Mouse (Mus musculus) MEL (cell line): ENCODE results near the gene B3gnt6. TPM values are rescaled to one million over a fixed set of nuclear protein-coding genes. Genes with fewer than 3 reads are reported as not detected.

ENCODE experiments used
- DNase-seq: peaks from one replicate; pipeline ENCODE4 v3.0.0; 2011; ENCODE audit warnings: low read depth, low spot score
- H3K27ac ChIP-seq: 2 replicates; pipeline ENCODE4 v1.5.1; 2012; ENCODE audit warnings: low read depth, mild to moderate bottlenecking, control low read depth, low read length, moderate library complexity; ENCODE audit not compliant: control insufficient read depth
- H3K27me3 ChIP-seq, 2 experiments: fragments of 150-350 bp in 1 of 2; sonication (generic) in 1 of 2; 2 replicates each; pipeline ENCODE4 v1.6.1; 2012; ENCODE audit warnings: low read length in 2 of 2, mild to moderate bottlenecking in 2 of 2, improper control_type of control experiment in 1 of 2, moderate library complexity in 1 of 2; ENCODE audit not compliant: insufficient read depth in 2 of 2, control insufficient read depth in 1 of 2
- H3K36me3 ChIP-seq, 2 experiments: 2 replicates each; pipeline ENCODE4 v1.6.1; 2012 to 2014; ENCODE audit warnings: low read length in 2 of 2, improper control_type of control experiment in 1 of 2, inconsistent platforms in 1 of 2, mild to moderate bottlenecking in 1 of 2; ENCODE audit not compliant: insufficient read depth in 2 of 2, control insufficient read depth in 1 of 2
- H3K4me1 ChIP-seq, 2 experiments: fragments of 150-350 bp in 1 of 2; sonication (generic) in 1 of 2; 2 replicates each; pipeline ENCODE4 v1.6.1; 2012; ENCODE audit warnings: low read length in 2 of 2, improper control_type of control experiment in 1 of 2, mild to moderate bottlenecking in 1 of 2; ENCODE audit not compliant: insufficient read depth in 2 of 2, control insufficient read depth in 1 of 2
- H3K4me3 ChIP-seq, 2 experiments: fragments of 150-350 bp in 1 of 2; sonication (generic) in 1 of 2; 2 replicates each; pipeline ENCODE4 v1.5.1; 2012; ENCODE audit warnings: low read depth in 2 of 2, low read length in 2 of 2, mild to moderate bottlenecking in 2 of 2, moderate library complexity in 2 of 2, control low read depth in 1 of 2, improper control_type of control experiment in 1 of 2; ENCODE audit not compliant: control insufficient read depth in 1 of 2, insufficient read depth in 1 of 2
- H3K79me2 ChIP-seq: 2 replicates; pipeline ENCODE4 v1.6.1; 2012; ENCODE audit warnings: mild to moderate bottlenecking, low read length, moderate library complexity; ENCODE audit not compliant: control insufficient read depth, poor library complexity, insufficient read depth
- H3K9ac ChIP-seq: 2 replicates; pipeline ENCODE4 v1.6.1; 2012; ENCODE audit warnings: low read depth, mild to moderate bottlenecking, control low read depth, low read length, moderate library complexity; ENCODE audit not compliant: control insufficient read depth, poor library complexity, severe bottlenecking
- H3K9me3 ChIP-seq: fragments of 150-350 bp; sonication (generic); replicated peaks from 2 replicates; pipeline ENCODE4 v1.6.1; 2012; ENCODE audit warnings: mild to moderate bottlenecking, low read length, improper control_type of control experiment, moderate library complexity; ENCODE audit not compliant: insufficient read depth
- CTCF ChIP-seq, 3 experiments: IDR thresholded peaks in 2 of 3; conservative IDR thresholded peaks in 1 of 3; 2 replicates each; pipeline ENCODE4 v1.5.1; 2011 to 2012; ENCODE audit warnings: low read length in 3 of 3, low read depth in 2 of 3, mild to moderate bottlenecking in 2 of 3, improper control_type of control experiment in 1 of 3, inconsistent platforms in 1 of 3, mixed read lengths in 1 of 3, moderate library complexity in 1 of 3; ENCODE audit not compliant: control insufficient read depth in 1 of 3, insufficient read depth in 1 of 3, poor library complexity in 1 of 3, severe bottlenecking in 1 of 3
- E2F4 ChIP-seq: IDR thresholded peaks from 2 replicates; pipeline ENCODE4 v1.6.1; 2011; ENCODE audit warnings: low read depth, low read length, improper control_type of control experiment, borderline replicate concordance
- EP300 ChIP-seq, 2 experiments: IDR thresholded peaks; 2 replicates each; pipeline ENCODE4 v1.6.1; 2011; ENCODE audit warnings: improper control_type of control experiment in 2 of 2, low read length in 2 of 2, low read depth in 1 of 2, mild to moderate bottlenecking in 1 of 2
- ETS1 ChIP-seq: IDR thresholded peaks from 2 replicates; pipeline ENCODE4 v1.6.1; 2012; ENCODE audit warnings: low read depth, mild to moderate bottlenecking, inconsistent platforms, low read length, improper control_type of control experiment, moderate library complexity
- KAT2A ChIP-seq: conservative IDR thresholded peaks from 2 replicates; pipeline ENCODE4 v1.6.1; 2012; ENCODE audit warnings: low read depth, low read length, improper control_type of control experiment, inconsistent platforms
- MAFK ChIP-seq: IDR thresholded peaks from 2 replicates; pipeline ENCODE4 v1.6.1; 2011; ENCODE audit warnings: low read depth, mild to moderate bottlenecking, low read length, improper control_type of control experiment, borderline replicate concordance
- MYB ChIP-seq: IDR thresholded peaks from 2 replicates; pipeline ENCODE4 v1.6.1; 2011; ENCODE audit warnings: mild to moderate bottlenecking, low read depth, low read length, improper control_type of control experiment
- MYC ChIP-seq: IDR thresholded peaks from 2 replicates; pipeline ENCODE4 v1.6.1; 2011; ENCODE audit warnings: low read depth, mild to moderate bottlenecking, low read length, improper control_type of control experiment, moderate library complexity
- NELFE ChIP-seq: IDR thresholded peaks from 2 replicates; pipeline ENCODE4 v1.6.1; 2011; ENCODE audit warnings: low read depth, low read length, improper control_type of control experiment
- NRF1 ChIP-seq: IDR thresholded peaks from 2 replicates; pipeline ENCODE4 v1.6.1; 2014; ENCODE audit warnings: low read depth, mild to moderate bottlenecking, inconsistent platforms, low read length, improper control_type of control experiment, moderate library complexity; ENCODE audit not compliant: poor library complexity, insufficient read depth, severe bottlenecking
- POLR2A ChIP-seq, 2 experiments: IDR thresholded peaks; 2 replicates each; pipeline ENCODE4 v1.6.1; 2011 to 2012; ENCODE audit warnings: low read length in 2 of 2, mild to moderate bottlenecking in 2 of 2, control low read depth in 1 of 2, improper control_type of control experiment in 1 of 2, low read depth in 1 of 2, moderate library complexity in 1 of 2; ENCODE audit not compliant: control insufficient read depth in 1 of 2, insufficient read depth in 1 of 2, poor library complexity in 1 of 2
- POLR2AphosphoS2 ChIP-seq: IDR thresholded peaks from 2 replicates; pipeline ENCODE4 v1.6.1; 2011; ENCODE audit warnings: low read length, improper control_type of control experiment
- POLR2AphosphoS5 ChIP-seq: IDR thresholded peaks from 2 replicates; pipeline ENCODE4 v1.6.1; 2012; ENCODE audit warnings: low read depth, borderline replicate concordance, mild to moderate bottlenecking, inconsistent platforms, low read length, moderate library complexity, mixed read lengths
- RAD21 ChIP-seq: IDR thresholded peaks from 2 replicates; pipeline ENCODE4 v1.6.1; 2011; ENCODE audit warnings: mild to moderate bottlenecking, low read depth, low read length, improper control_type of control experiment
- RCOR1 ChIP-seq: IDR thresholded peaks from 2 replicates; pipeline ENCODE4 v1.6.1; 2012; ENCODE audit warnings: low read depth, mild to moderate bottlenecking, inconsistent platforms, low read length, improper control_type of control experiment
- TAL1 ChIP-seq: IDR thresholded peaks from 2 replicates; pipeline ENCODE4 v1.6.1; 2012; ENCODE audit warnings: mild to moderate bottlenecking, inconsistent platforms, low read length, moderate library complexity, mixed read lengths
- TBP ChIP-seq: IDR thresholded peaks from 2 replicates; pipeline ENCODE4 v1.8.0; 2011; ENCODE audit warnings: low read depth, low read length, improper control_type of control experiment
- UBTF ChIP-seq: IDR thresholded peaks from 2 replicates; pipeline ENCODE4 v1.6.1; 2012; ENCODE audit warnings: low read depth, mild to moderate bottlenecking, inconsistent platforms, low read length, improper control_type of control experiment, moderate library complexity, borderline replicate concordance; ENCODE audit not compliant: insufficient read depth
- USF1 ChIP-seq: IDR thresholded peaks from 2 replicates; pipeline ENCODE4 v1.6.1; 2014; ENCODE audit warnings: low read depth, mild to moderate bottlenecking, inconsistent platforms, low read length, improper control_type of control experiment, moderate library complexity
- USF2 ChIP-seq, 2 experiments: IDR thresholded peaks; 2 replicates each; pipeline ENCODE4 v1.6.1; 2011 to 2012; ENCODE audit warnings: improper control_type of control experiment in 2 of 2, low read length in 2 of 2, borderline replicate concordance in 1 of 2, inconsistent platforms in 1 of 2, low read depth in 1 of 2, mild to moderate bottlenecking in 1 of 2; ENCODE audit not compliant: insufficient read depth in 1 of 2
- ZC3H11A ChIP-seq: IDR thresholded peaks from 2 replicates; pipeline ENCODE4 v1.6.1; 2012; ENCODE audit warnings: low read depth, mild to moderate bottlenecking, inconsistent platforms, low read length, improper control_type of control experiment
- ZKSCAN1 ChIP-seq: IDR thresholded peaks from 2 replicates; pipeline ENCODE4 v1.6.1; 2012; ENCODE audit warnings: low read depth, mild to moderate bottlenecking, inconsistent platforms, low read length, improper control_type of control experiment, moderate library complexity
- ZMIZ1 ChIP-seq: IDR thresholded peaks from 2 replicates; pipeline ENCODE4 v1.6.1; 2012; ENCODE audit warnings: low read depth, mild to moderate bottlenecking, inconsistent platforms, low read length, improper control_type of control experiment, moderate library complexity
- ZNF384 ChIP-seq: IDR thresholded peaks from 2 replicates; pipeline ENCODE4 v1.6.1; 2012; ENCODE audit warnings: low read depth, mild to moderate bottlenecking, inconsistent platforms, low read length, improper control_type of control experiment
- polyA plus RNA-seq, 2 experiments: library from polyadenylated mRNA; stranded (reverse) in 1 of 2; unstranded in 1 of 2; fragments of >175 nt in 1 of 2; fragments of >200 nt in 1 of 2; gene quantifications; 2 replicates each; pipeline versions ENCODE4 v1.2.1 to v1.2.4; 2012; ENCODE audit warnings: low replicate concordance in 2 of 2, low read depth in 1 of 2; ENCODE audit not compliant: insufficient read length in 2 of 2, insufficient read depth in 1 of 2, missing spikeins in 1 of 2
- total RNA-seq: library from RNA; depleted of rRNA; stranded (reverse); fragments of 300-350 nt; gene quantifications from 2 replicates; pipeline ENCODE4 v1.2.3, GENCODE M21; 2012

The B3gnt6 gene
- total and polyA plus RNA-seq, 3 experiments = 0.08 to 0.12 TPM; not detected in 1

DNA sequence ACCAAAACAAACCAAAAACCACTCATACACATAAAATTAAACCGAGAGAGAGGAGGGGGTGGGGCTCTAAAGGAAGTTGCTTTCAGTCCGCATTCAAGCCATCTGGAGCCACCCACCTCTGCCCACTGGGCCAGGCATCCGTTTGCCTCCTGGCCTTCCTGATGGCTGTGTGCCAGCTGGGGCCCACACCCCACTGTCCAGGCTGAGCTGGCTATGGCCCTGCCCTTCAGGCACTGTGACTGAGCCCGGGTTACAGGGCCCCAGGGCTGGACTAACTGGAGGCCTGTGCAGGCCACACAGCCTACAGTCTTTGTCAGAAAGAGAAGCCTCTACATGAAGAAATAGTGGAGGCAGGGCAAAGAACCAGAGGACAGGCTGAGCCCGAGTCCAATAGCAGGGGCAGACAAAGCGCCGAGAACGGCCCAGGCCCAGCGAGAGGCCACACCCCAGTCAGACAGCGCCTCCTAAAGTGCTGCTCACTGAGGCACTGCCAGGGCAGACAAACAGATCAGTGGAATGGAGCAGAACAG, 34.2 kb downstream of the B3gnt6 start:
- Histone ChIP-seq H3K9ac (no peak overlapping the region), H3K27me3 (no peaks in the 10 kb centered on the region), H3K27ac (no peak overlapping the region), H3K4me3 (no peak overlapping the region), H3K79me2 (no peaks in the 10 kb centered on the region), H3K4me1 (peaks cover 0 to 10% of the 10 kb centered on the region in 2 experiments; a peak in 1 of 4 replicates), H3K36me3 (no peaks in the 10 kb centered on the region; a peak in 1 of 4 replicates)
- no peak for DNase-seq
- no peak for TF ChIP-seq EP300 (IDR thresholded peaks at IDR 0.05; ENCODE audit: low read depth in 1 of 2, low read length in 2 of 2)
- no peak for TF ChIP-seq MAFK
- TF ChIP-seq TAL1 = no peak
- TF ChIP-seq RAD21 = no peak
- TF ChIP-seq UBTF = no peak
- no peak for TF ChIP-seq POLR2AphosphoS5
- no peak for TF ChIP-seq NRF1
- no peak for TF ChIP-seq USF2 (IDR thresholded peaks at IDR 0.05; ENCODE audit: borderline replicate concordance in 1 of 2, insufficient read depth in 1 of 2, low read depth in 1 of 2, low read length in 2 of 2)
- no peak for TF ChIP-seq ZC3H11A
- TF ChIP-seq TBP = no peak
- TF ChIP-seq MYC = no peak
- no peak for TF ChIP-seq POLR2AphosphoS2
- no peak for TF ChIP-seq ETS1
- no peak for TF ChIP-seq NELFE
- no peak for TF ChIP-seq ZMIZ1
- TF ChIP-seq, all 39 proteins: peak for 0
- H3K9me3 ChIP-seq = no peaks in the 10 kb centered on the region

DNA sequence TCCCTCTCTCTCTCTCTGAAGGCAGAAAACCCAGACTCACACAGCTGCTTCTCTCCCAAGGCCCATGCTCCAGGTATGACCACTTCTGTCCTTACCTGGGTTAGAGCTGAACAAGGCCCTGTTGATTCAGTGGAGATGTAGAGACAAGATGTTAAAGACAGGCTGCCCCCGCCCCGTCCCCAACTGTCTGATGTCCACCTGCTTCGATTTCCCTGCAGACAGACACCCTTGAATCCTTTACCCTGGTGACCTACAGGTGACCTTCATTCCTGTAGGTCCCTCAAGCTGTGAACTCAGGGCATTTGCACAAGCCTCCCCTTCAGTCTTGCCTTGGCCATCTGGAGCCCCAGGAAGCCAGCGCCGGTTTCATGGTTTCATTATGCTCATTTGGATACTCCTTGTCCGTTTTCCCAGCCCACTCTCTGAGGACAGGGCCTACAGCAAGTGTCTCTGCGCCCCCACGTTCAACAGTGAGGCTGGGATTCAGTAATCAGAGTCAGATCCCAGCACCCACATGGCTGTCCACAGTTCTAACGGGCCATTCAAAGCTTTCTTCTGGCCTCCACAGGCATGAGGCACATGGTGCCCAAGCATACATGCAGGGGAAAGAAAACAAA, 34.8 kb downstream of the B3gnt6 start:
- Histone ChIP-seq H3K4me3 (no peak overlapping the region), H3K4me1 (peaks cover 0 to 6% of the 10 kb centered on the region in 2 experiments; a peak in 1 of 4 replicates), H3K9ac (no peak overlapping the region), H3K27me3 (no peaks in the 10 kb centered on the region), H3K79me2 (no peaks in the 10 kb centered on the region), H3K27ac (no peak overlapping the region), H3K36me3 (no peaks in the 10 kb centered on the region; a peak in 1 of 4 replicates), H3K9me3 (no peaks in the 10 kb centered on the region)
- TF ChIP-seq ETS1 (no peak), ZMIZ1 (no peak), NELFE (no peak), ZNF384 (no peak), KAT2A (no peak), E2F4 (no peak), ZKSCAN1 (no peak), CTCF (IDR thresholded peaks at IDR 0.05 in 2 of 3, conservative IDR thresholded peaks at IDR 0.05 in 1 of 3; ENCODE audit: control insufficient read depth in 1 of 3, insufficient read depth in 1 of 3, low read depth in 2 of 3, low read length in 3 of 3, poor library complexity in 1 of 3, severe bottlenecking in 1 of 3) (no peak), POLR2AphosphoS5 (no peak), USF1 (no peak), POLR2A (IDR thresholded peaks at IDR 0.05; ENCODE audit: control insufficient read depth in 1 of 2, insufficient read depth in 1 of 2, low read depth in 1 of 2, low read length in 2 of 2, poor library complexity in 1 of 2) (no peak), RCOR1 (no peak), MYB (no peak)
- no peak for DNase-seq
